Mouse (Mus musculus) brain, adult 2 months (tissue): ENCODE data around the gene Cox20.
A peak's percentile ranks its signal among the peaks of the same experiment; 100 is the strongest.
"Not testable (repeated sequence)": the region's sequence is repeated elsewhere in the genome, so short reads cannot be mapped to it uniquely, and the experiment has no call there.

Experiments used
- DNase-seq: peaks from one replicate; pipeline ENCODE4 v3.0.0; 2011; ENCODE audit warnings: low read depth, low spot score

Cox20 gene

DNA sequence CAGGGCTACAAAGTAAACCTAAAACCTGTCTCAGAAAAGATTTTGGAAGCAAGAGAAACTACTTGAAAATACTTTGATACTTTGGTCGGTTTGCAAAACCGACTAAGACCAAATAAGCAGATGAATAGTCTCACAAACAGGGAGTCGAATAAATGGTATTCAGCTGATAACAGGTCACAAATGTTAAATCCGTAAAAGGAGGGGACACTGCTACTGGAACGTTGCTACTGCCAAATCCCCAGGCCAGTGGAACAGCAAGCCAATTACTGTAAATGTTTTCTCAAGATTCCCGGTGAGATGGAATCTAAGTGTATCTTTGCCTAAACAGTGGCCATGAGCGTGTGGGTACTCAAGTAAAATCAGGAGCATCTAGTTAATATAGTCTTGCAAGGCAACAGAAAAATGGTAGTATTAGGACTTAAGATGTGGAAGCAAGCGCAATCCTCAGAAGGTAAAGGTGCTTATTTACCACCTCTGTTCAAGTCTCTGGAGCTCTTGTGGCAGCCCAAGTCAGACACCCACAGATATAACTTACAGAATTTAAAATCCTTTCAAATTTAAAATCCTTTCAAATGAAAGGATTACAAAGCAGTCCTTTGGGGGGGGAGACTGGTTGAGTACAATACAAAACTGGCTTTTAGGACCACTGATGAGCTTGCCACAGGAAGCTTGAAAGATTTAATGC is 1.2 kb downstream of the Cox20 start:
- peak; percentile 31 for DNase-seq

DNA sequence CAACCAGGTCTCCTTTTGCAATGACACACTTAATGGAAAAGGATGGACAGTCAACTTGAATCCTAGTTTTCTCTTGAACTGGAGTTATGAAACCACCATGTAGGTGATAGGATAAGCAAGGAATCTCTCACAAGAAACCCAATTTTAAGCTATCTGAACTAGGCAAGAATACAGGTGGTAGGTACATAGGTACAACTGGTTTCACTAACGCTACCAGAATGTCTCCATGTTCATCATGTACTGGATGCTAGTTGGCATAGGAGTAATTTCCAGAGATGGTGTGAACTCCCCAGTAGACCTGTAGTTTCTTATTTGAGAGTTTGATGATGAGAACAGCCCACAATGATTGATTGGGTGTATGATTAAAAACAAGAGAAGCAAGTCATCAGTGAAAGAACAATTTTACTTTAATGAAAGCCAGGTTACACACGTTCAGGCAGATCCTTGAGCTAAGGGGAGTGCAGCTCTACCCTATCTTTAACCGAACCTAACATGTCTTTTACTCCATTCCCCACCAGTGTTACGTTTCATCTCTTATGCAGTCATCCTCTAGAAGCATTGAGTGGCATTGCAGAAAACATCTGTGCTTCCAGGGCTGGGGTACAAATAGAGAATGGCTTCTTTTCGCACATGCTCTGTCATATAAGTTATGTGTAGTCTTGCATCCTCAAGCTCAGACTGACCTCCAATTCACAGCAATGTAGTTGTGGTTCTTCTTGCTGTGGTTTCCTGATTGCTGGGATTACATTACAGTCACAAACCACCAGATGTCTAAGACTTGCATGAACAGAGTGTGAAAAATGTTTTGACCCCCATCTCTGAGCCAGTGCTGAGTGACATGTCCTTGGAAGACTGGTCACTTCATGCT is 2.0 kb downstream of the Cox20 start:
- peak; percentile 18 for DNase-seq

DNA sequence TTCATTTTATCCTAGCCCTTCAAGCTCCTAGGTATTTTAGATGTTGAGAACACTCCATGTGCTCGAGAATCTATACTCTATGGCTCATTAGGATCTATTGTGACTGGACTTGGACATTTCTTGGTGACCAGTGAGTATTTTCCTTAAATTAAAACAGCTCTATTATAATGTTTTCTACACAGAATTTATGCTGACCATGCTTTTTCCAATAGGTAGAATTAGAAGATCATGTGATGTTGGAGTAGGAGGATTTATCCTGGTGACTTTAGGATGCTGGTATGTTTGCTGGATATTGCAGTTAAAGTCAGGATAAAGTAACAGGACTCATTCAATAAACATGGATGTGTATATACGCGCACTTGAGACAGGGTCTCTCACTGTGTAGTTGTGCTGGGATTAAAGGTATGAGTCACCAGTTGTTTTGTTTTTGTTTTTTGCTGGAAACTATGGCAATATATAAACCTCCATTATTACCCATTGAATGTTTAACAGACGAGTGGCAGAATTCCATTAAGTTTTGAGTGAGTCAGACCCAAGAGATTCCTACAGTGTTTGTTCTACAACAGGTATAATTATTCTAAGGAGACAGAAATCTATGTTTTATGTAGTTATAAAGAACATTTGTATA is 2.9 kb downstream of the Cox20 start:
- no peak for DNase-seq

DNA sequence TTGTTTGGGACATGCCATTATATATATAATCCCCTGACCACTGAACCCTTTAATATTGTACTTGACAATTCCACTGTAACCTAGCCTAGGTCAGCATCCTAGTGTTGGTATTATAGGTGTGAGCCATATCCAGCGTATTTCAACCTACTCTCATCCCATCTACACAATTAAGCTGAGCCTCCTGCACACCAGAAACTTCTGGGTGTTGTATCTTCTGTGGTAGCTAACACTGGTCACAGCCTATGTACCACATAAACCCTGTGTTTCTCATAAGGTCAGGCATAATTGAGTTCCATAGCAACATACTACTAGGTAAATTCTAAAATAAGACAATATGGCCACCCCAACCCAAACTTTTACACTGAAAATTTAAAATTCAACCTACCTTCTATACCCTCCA is 4.3 kb downstream of the Cox20 start:
- no peak for DNase-seq

DNA sequence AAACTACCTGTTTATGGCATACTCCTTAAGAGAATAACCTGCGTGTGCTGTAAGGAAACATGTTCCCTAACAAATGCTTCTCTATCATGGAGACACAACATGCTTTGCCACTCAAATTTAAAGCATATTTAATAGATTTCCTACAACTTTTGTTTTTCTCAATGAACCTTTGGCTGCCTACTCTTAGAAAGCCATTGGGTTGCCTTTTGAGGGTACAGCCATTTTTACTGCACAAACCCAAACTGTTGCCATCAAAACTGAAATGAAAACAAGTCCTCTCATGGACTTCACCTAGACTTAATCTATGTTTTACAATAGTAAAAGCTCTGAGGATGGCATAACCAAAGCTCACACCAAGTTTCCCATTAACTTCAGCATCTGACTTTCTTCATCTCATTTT is 5.6 kb downstream of the Cox20 start:
- DNase-seq, result no peak

DNA sequence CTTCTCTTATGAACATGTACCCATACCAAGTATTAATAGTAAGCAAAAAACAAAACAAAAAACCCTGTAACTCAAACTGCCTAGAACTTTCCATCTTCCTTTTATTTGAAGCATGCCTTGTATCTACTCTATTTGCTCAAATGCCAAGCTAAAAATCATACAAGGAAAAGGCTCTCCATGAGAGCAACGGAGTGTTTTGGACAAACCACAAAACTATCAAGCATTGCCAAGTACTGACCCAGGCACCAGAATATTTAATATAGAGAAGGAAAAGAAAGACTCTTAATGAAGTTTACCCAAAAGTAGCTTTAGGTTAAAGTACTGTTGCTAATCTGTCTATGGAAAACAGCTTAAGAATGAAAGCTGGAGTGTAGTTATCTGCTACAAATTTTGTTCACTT is 7.4 kb downstream of the Cox20 start:
- DNase-seq, result no peak

DNA sequence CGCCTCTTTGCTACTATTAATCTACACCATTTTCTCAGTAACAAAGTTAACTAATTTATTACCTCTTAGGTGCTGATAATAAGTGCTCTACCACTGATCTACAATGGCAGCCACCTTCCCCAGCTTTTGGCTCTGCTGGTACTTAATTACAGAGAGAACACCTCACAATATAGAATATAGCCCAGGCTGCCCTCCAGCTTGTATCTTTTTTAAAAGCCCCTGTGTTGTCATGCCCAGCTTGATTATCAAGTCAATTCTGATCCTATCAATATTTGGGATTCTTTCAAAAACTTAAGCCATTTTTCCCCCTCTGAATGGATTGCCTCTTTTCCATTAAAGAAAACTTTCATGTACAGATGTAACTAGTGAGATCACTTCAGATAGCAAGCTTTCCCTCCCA is 8.0 kb downstream of the Cox20 start:
- DNase-seq, result no peak

DNA sequence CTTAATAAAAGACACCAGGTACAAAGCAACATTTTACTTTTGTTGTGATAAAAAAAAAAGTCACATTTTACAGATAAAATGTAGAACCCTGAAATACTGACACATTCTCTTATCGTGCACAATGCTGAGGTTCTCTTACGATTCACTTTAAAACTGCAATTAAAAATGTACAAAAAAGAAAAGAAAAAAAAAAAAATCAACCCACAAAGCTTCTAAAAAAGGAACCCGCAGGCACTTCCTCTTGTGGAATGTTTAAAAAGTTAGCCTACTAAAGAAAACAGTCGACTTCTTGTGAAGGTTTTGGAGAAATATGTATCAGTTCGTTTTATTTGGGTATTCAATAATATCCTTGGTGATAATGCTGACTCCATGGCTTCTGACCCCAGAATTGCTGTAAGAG is 10.1 kb downstream of the Cox20 start:
- DNase-seq, result no peak

DNA sequence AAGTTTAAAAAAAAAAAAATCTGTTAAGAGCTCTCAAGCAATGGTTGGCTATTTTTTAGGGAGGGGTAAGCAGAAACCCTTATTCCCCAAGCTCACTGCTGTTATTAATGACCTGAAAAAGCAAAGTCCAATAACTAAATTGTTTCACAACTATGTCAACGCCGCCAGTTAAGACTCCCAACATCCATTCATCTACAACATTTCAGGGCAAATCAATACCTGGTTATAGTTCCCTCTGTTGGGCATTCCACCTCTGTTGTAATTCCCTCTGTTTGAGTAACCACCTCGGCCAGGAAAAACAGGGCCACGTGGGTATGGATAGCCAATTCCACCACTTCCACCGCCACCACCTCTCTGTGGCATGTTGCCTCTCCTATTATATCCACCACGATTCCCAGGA is 11.0 kb downstream of the Cox20 start:
- no peak for DNase-seq

DNA sequence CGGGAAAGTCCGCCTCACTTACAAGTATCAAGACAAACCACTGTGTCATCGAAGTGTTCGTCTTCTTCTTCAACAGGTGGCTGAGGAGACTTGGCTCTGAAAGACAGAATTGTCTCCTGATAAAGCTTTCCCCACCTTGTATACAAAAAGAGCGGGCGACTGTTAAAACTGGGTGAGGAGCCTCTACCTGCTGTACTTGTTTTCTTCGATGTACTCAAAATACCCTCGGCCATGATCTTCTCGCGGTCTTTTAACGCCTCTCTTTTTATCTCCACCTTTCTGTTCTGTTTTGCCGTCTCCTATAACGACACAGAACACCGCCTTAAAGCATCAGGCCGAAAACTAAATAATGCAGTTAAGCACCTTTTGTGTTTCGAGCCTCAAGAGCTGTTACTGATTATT is 16.9 kb downstream of the Cox20 start:
- DNase-seq, result peak; percentile 16

DNA sequence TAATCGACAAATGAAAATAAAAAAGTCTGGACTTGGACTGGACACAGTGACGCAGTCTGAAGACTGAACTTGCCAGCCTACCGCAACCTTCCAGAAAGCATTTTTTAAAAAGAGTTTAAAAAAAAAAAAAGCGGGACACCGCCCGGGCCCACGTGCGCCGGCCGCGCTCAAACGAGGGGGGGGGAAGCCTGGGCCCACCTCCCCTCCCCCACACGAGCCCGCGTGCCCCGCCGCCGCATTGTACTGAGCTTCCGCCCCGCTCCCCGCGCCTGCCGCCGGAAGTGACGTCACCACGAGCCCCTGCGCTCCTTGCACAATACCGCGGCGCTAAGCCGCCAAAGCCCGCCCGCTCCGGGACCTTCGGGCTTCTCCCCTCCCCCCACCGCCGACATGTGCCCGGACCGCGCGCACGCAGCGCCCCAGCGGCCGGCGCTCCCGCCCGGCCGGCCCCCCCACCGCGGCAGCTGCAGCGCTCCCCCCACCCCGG is 17.4 kb downstream of the Cox20 start:
- DNase-seq, result peak; percentile 96

DNA sequence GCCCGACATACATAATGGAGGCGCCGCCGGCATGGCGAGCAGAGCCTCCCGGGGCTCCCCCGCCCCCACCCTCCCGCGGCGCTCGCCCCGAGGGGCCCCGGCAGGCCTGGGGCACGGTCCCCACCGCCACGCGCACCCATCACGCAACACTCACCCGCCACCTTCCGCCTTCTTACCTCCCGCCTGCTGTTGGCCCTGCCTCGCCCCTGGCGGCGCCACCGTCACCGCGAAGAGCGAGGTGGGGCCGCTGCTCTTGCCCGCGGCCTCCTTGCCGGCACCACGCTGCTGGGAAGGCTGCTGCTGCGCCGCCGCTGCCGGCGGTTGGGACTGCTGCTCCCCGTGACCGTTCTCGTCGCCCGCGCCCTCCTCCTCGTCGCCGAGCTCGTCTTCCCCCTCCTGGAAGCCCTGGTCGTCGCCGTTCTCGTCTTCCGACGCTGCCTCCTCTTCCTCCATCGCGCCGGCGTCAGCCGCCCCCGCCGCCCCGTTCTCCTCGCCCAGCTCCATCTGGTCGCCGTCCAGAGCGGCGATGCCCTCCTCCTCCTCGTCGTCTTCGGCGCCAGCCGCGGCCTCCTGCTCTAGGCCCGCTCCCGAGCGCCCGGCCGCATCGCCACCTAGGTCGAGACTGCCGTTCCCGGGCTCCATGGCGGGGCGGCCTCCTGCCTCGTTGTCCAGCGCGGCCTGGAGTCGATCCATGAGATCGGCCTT is 18.0 kb downstream of the Cox20 start:
- peak; percentile 56 for DNase-seq

DNA sequence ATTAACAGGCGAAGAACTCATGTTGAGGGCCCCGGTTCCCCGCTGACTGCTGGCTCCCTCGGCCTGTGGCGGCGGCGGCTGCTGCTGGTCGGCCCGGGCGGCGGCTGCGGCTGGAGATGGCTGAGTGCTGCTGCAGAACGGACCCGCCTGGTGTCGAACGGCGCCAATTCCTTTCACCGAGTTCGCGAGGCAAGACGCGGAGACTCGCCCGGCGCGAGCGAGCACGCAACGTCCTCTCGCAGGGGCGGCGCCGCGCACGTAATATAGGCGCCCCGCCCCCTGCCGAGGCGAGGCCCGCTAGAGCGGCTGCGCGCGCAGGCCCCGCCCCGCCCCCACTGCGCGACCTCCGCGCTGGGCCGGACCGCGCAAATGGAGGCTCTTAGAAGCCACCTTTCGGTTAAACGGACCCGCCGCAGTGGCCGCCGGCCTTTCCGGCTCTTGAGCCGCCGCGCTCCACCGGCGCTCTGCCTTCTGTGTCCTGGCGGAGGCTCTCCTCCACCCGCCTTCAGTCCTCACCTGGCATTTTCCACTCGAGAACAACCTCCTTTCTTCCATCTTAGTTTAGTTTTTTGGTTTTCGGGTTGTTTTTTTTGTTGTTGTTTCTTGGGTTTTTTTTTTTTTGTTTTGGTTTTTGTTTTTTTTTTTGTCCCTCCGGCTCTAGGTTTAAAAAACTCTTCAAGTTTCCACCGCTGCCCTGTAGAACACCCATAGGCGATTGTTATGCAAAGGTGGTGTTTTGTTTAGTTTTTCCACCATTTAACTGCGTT is 18.8 kb downstream of the Cox20 start, which contains the start of gene Hnrnpu:
Hnrnpu (minus strand) TSS at position 247 of the 767 bp plus-strand sequence.
- peak; percentile 98 for DNase-seq

DNA sequence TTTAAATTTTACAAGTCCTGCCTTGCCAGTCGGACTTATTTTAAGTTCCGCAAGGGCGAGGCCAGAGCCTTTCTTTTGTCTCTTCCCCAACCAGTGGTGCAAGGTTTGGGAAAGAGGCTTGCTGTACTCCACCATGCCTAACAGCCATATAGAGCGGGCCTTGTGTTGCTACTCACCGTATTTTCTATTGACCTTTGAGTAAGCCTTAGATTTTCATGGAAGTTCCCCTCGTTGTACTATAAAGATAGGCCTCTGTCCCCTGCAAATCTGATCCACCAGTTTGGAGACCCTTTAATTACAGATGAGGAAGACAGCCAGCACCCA is 19.4 kb downstream of the Cox20 start:
- peak; percentile 27 for DNase-seq

DNA sequence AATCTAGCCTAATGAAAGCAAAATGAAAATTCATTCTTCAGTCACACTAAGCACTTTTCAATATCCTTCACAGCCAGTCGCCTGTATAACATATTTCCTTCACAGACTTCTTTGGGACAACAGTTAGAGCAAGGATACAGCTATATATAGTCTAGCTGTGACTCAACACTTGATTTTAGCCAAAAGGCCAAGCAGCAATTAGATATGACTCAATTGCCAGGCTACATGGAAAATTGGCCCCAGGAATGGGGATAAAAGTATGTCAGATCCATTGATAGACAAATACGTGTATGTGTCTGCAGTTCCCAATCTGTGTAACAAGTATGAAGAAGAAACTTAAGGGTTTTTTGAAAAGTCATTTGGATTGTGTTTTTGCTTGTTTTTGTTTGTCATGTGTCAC is 21.3 kb downstream of the Cox20 start:
- no peak for DNase-seq

DNA sequence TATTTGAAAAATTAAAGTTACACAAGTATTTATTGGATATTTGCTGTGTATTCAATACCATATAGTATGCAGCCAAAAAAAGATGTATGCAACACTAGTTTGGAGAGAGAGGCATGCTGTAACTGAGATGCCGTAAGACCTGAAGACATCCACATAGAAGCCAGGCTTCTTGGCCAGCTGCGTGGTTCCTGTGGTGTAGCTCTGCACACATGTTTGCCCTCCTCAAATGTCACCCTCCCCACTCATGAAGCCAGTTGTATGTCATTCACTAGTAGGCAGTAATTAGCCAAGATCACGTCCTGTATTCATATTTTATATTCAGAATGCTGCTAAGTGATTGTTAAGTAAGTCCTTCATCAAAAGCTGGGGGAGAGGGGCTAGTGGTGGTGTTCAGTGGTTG is 22.5 kb downstream of the Cox20 start:
- DNase-seq, result no peak

DNA sequence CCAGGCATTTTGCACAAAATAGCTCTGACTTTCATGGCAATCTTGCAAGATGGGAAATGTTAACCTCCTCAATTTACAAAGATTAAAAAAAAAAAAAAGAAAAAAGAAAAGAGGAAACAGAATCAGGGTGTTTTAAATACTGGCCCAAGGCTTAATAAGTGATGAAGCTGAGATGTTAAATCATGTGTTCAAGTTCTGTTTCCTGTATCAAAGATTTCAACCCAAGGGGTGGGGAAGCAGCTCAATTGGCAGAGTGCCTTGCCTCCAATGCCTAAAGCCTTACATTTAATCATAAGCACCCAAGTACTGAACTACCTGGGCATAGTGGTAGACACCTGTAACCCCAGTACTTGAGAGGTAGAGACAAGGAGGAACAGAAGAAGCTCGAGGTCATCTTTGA is 23.1 kb downstream of the Cox20 start:
- DNase-seq, result no peak

DNA sequence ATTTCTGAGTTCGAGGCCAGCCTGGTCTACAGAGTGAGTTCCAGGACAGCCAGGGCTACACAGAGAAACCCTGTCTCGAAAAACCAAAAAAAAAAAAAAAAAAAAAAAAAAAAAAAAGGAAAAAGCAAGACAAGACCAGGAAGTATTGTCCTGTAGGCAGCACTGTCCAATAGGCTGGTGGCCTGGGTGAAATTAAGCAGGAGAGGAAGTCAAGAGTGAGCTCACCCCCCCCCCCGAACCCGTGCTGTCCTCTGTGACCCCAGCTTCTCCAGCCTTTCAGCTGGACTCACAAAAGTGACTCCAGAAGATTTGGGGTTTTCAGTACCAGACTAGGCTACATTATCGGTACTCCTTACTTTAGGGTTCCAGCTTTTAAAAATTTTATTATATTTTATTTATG is 23.7 kb downstream of the Cox20 start:
- no peak for DNase-seq

DNA sequence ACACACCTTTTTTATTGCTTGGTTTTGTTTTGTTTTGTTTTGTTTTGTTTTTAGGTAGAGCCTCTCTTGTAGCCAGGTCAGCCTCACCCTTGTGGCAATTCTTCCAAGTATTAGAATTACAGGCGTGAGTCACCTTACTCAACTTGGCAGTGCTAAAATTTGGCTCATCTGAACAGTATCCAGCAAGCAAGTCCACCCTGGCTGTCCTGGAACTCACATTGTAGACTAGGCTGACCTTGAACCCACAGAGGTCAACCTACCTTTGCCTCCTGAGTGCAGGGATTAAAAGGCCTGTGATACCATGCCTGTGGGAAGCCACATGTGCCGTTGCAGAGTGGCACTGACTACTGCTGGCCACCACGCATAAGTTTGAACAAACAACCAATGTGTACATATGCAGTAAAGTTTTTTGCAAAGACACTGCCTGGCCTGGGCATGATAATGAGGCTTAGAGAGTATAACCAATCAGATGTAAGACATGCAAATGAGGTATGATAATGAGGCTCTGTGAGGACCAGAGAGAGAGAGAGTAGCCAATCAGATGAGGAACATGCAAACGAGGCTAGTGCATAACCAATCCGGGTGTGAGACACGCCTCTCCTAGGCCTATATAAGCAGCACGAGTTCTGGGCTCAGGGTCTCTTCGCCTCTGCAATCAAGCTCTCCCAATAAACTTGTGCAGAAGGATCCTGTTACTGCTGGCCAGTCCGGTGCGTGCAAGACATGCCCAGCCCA is 25.3 kb downstream of the Cox20 start:
- DNase-seq, result not testable (repeated sequence)

DNA sequence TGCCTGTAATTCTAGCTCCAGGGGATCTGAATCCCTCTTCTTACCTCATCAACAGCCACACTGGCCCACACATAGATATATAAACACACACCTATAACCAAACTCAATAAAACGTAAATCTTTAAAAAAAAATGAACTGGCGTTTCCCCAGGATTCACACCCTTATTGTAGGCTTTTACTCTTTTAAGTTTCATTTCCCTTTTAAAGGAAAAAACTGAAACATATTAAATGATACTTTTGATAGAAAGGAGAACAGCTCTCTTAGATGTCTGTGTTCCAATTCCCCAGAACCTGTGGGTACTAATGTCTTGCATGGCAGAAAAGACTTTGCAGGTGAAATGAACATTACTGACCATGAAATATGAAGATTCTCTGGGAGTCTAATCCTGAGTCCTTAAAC is 31.9 kb downstream of the Cox20 start:
- no peak for DNase-seq

DNA sequence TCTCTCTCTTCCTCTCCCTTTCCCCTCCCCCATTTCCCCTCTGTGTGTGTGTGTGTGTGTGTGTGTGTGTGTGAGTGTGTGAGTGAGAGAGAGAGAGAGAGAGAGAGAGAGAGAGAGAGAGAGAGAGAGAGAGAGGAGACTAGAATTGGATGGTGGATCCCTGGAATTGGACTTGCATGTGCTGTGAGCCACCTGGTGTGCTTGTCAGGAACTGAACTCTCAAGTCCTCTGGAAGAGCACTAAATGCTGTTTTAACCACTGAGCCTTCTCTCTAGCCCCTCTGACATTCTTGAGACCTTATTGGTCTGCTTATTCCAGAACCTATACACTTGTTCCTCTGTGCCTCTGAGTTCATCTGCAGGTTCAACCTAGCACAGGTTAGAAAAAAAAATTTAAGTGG is 32.7 kb downstream of the Cox20 start:
- peak; percentile 34 for DNase-seq
